Mouse (Mus musculus) granulocyte monocyte progenitor cell, adult 5-6 weeks (primary cell): ENCODE measurements at regions not wholly inside any gene's neighbourhood (a gene's known extent, or its start where the extent isn't known, plus 50 kb on each side); places are given as distances from the start of the nearest gene placed in this dataset.
A peak's percentile ranks its signal among the peaks of the same experiment; 100 is the strongest.
"Not testable (repeated sequence)": the region's sequence is repeated elsewhere in the genome, so short reads cannot be mapped to it uniquely, and the experiment has no call there.

Experiments used
- ATAC-seq: replicated peaks from 2 replicates; pipeline ENCODE4 v1.8.0; 2016; ENCODE audit warnings: mild to moderate bottlenecking, moderate TSS enrichment, inconsistent platforms; ENCODE audit not compliant: poor library complexity, severe bottlenecking

- ATAC-seq, result no peak
These were observed 67.4 kb upstream of the Adam6b start for GRCm38 (mm10) chr12:113421716-113422595.

- ATAC-seq, result no peak
These were observed 66.5 kb upstream of the Adam6b start for GRCm38 (mm10) chr12:113422736-113423254.

GRCm38 (mm10) chr12:113423736-113424597 lies 65.3 kb upstream of the Adam6b start:
- ATAC-seq, result no peak

GRCm38 (mm10) chr12:113424598-113425208 lies 64.6 kb upstream of the Adam6b start:
- ATAC-seq, result not testable (repeated sequence)

GRCm38 (mm10) chr12:113425209-113426070 lies 63.9 kb upstream of the Adam6b start:
- 0 out of 2 replicates have a peak, but pooled peaks have one; percentile 6 for ATAC-seq

GRCm38 (mm10) chr12:113426636-113427035 lies 62.7 kb upstream of the Adam6b start:
- ATAC-seq, result no peak

- peak; percentile 63 for ATAC-seq
These were observed 62.0 kb upstream of the Adam6b start for GRCm38 (mm10) chr12:113427339-113427738.

GRCm38 (mm10) chr12:113428461-113428860 lies 60.9 kb upstream of the Adam6b start:
- no peak for ATAC-seq

GRCm38 (mm10) chr12:113428901-113429300 lies 60.4 kb upstream of the Adam6b start:
- no peak for ATAC-seq

GRCm38 (mm10) chr12:113430340-113430739 lies 59.0 kb upstream of the Adam6b start:
- peak; percentile 73 for ATAC-seq
